Mouse (Mus musculus) lung, embryonic 16.5 days (tissue): ENCODE data around the gene Lgr6. TPM values are rescaled to one million over a fixed set of nuclear protein-coding genes. Genes with fewer than 3 reads are reported as not detected.
A peak's percentile ranks its signal among the peaks of the same experiment; 100 is the strongest.

Source experiments
- ATAC-seq: fragments of 200-750 bp; cut with Nextera tagmentation; 2 replicates; pipeline ENCODE4 v1.8.0; 2017; ENCODE audit warnings: low read depth, mild to moderate bottlenecking, moderate library complexity
- H3K27ac ChIP-seq: fragments of 300-500 bp; sonication (generic); 2 replicates; pipeline ENCODE4 v1.5.1; 2014; ENCODE audit warnings: mild to moderate bottlenecking, control low read depth, low read length
- H3K27me3 ChIP-seq: fragments of 300-500 bp; sonication (generic); 2 replicates; pipeline ENCODE4 v1.6.1; 2014; ENCODE audit warnings: low read depth, low read length, mixed read lengths; ENCODE audit not compliant: control insufficient read depth, insufficient read depth
- H3K36me3 ChIP-seq: fragments of 300-500 bp; sonication (generic); 2 replicates; pipeline ENCODE4 v1.6.1; 2014; ENCODE audit warnings: low read length; ENCODE audit not compliant: control insufficient read depth, insufficient read depth
- H3K4me1 ChIP-seq: fragments of 300-500 bp; sonication (generic); replicated peaks from 2 replicates; pipeline ENCODE4 v1.6.1; 2014; ENCODE audit warnings: low read length, mixed read lengths; ENCODE audit not compliant: control insufficient read depth, insufficient read depth
- H3K4me2 ChIP-seq: fragments of 300-500 bp; sonication (generic); 2 replicates; pipeline ENCODE4 v1.6.1; 2014; ENCODE audit warnings: low read depth, low read length, control low read depth
- H3K4me3 ChIP-seq: fragments of 300-500 bp; sonication (generic); 2 replicates; pipeline ENCODE4 v1.5.1; 2014; ENCODE audit warnings: mild to moderate bottlenecking, low read length, control low read depth
- H3K9ac ChIP-seq: fragments of 300-500 bp; sonication (generic); 2 replicates; pipeline ENCODE4 v1.6.1; 2014; ENCODE audit warnings: low read length, control low read depth
- H3K9me3 ChIP-seq: fragments of 300-500 bp; sonication (generic); 2 replicates; pipeline ENCODE4 v1.6.1; 2016; ENCODE audit warnings: low read length; ENCODE audit not compliant: control insufficient read depth
- WGBS: fragments of 180-500 bp; shearing (Covaris S2); extraction: QIAGEN DNeasy Blood & Tissue Kit; methylation state at CpG from one replicate; pipeline ENCODE4 v1.1.7; 2014; 5-methylcytosine and 5-hydroxymethylcytosine counted together
- polyA plus RNA-seq: library from polyadenylated mRNA; unstranded; fragments of >200 nt; fragmentation: Nextera tagmentation; extraction: Ambion mirVana; gene quantifications from 2 replicates; pipeline ENCODE4 v1.2.1, GENCODE M21; 2015

Gene Lgr6
- polyA plus RNA-seq, 1 experiment from 2014 or later: 9.2 TPM

GRCm38 (mm10) chr1:135131034-135131433, 26.0 kb upstream of the Lgr6 start:
- WGBS: 20% methylated on average over 6 of the region's 6 CpGs
- Histone ChIP-seq H3K36me3 (no peaks in the 10 kb centered on the region), H3K4me1 (peaks cover 5% of the 10 kb centered on the region; the same call in 1 of the 2 replicates), H3K27me3 (peaks cover 5% of the 10 kb centered on the region; the same call in 1 of the 2 replicates), H3K27ac (peak overlapping the region; percentile 67), H3K9me3 (no peaks in the 10 kb centered on the region), H3K9ac (no peak overlapping the region), H3K4me3 (no peak overlapping the region), H3K4me2 (0 out of 2 replicates have a peak overlapping the region, but pooled peaks have one; percentile 2)
- 0 out of 2 replicates have a peak, but pooled peaks have one; percentile 30 for ATAC-seq

DNA sequence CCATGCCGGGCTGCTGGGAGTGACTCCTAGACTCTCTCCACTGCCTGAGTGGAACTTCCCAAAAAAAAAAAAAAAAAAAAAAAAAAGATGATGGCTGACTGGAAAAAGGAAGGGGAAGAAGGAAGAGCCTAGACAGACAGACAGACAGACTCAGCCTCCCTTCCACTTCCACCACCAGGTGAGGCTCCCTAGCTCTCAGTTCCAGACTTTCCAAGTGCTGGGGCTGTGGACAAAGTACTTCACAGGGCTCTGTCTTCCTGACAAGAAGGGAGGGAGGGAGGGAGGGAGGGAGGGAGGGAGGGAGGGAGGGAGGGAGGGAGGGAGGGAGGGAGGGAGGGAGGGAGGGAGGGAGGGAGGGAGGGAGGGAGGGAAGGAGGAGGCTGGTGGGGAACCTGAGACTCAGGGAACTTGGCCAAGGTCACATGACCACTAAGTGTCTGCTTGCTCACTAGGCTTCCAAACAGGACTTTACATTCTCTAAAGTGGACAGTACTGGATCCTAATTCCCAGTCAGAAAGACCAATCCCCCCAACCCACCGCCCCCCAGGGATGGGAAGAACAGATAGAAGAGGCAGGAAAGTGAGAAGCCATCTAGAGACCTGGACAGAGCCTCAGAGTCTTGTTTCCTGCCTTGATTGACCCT, 25.4 kb upstream of the Lgr6 start:
- Histone ChIP-seq H3K36me3 (no peaks in the 10 kb centered on the region), H3K4me2 (no peak overlapping the region), H3K27me3 (peaks cover 5% of the 10 kb centered on the region; the same call in 1 of the 2 replicates), H3K9ac (no peak overlapping the region), H3K9me3 (no peaks in the 10 kb centered on the region), H3K4me3 (no peak overlapping the region), H3K4me1 (peaks cover 7% of the 10 kb centered on the region; the same call in 1 of the 2 replicates), H3K27ac (no peak overlapping the region)
- WGBS: 58% methylated on average over 2 of the region's 2 CpGs
- ATAC-seq: no peak

DNA sequence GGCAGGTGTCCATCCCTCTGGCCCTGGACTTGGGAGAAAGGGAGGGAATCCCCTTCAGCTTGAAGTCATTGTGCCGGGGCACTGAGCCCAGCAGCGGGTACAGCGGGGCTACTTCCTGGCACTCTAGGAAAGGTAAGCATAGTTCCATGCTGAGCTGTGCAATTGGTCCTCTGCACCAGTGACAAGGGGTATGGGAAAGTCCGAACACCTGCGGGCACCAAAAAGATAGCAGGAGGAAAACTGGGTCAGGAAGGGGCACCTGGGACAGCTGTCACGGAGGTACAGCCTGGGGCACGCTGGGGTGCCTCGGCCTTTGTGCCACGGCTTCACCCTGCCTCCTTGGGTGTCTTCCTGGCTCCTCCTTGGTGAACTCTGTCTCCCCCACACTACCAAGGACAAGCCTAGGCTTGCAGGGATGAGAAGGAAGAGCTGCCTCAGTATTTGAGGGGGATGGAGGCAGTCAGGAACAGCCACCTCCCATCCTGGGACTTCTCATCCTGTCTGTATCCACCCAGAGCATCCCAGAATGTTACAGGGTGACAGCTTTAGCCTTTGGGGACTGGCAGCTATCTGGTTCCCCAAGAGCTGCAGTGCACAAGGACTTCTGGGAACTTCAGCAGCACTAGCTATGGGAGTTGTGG, 24.6 kb upstream of the Lgr6 start:
- Histone ChIP-seq H3K9ac (no peak overlapping the region), H3K4me2 (no peak overlapping the region), H3K4me3 (no peak overlapping the region), H3K27ac (no peak overlapping the region), H3K27me3 (peaks cover 5% of the 10 kb centered on the region; the same call in 1 of the 2 replicates), H3K9me3 (no peaks in the 10 kb centered on the region), H3K4me1 (peaks cover 7% of the 10 kb centered on the region; the same call in 1 of the 2 replicates), H3K36me3 (no peaks in the 10 kb centered on the region)
- no peak for ATAC-seq
- 76% methylated on average over 9 of the region's 9 CpGs for WGBS

DNA sequence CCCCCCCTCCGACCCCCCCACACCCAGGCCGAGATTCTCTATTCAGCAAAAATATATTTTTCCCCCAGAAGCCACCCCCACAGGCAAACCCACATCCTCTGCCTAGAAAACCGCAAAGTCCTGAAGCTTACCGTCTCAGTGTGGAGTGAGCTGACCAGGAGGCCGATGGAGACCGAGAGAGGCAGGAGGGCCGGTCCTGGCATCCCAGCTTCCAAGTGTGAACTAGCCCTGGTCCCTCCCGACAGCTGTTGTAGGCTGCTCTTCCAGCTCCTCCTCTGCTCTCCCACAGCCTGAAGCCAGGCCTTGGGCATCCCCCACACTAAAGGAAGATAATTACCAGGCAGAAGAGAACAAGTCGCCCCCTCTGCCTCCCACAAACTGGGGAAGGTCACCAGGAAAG, 23.9 kb upstream of the Lgr6 start:
- H3K27me3 ChIP-seq: peaks cover 5% of the 10 kb centered on the region; the same call in 1 of the 2 replicates

DNA sequence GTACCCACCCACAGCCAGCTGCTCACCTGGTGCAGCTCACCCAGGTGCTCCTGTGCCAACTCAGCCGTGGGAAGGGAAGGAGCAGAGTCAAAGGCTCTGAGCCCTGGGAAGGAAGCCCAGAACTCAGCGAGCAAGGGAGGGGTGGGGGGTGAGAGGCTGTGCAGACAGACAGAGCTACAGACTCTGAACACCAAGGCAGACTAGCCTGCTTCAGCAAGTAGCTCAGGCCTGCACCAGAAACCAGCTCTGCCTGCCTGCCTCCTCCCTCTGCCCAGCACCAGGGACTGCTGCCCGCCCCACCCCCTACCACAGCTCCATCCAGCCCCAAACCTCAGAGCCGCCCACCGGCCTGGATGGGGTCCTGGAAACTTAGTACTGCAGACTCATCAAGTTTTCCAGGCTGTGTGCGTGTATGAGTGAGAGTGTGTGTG, 22.9 kb upstream of the Lgr6 start:
- peaks cover 7% of the 10 kb centered on the region; the same call in 1 of the 2 replicates for H3K4me1 ChIP-seq
- peak; percentile 37; the same call in 1 of the 2 replicates for ATAC-seq
- WGBS: 38% methylated on average over 6 of the region's 6 CpGs
- peaks cover 5% of the 10 kb centered on the region; the same call in 1 of the 2 replicates for H3K27me3 ChIP-seq
- H3K27ac ChIP-seq: no peak overlapping the region
- H3K36me3 ChIP-seq: no peaks in the 10 kb centered on the region
- no peak overlapping the region for H3K9ac ChIP-seq
- no peak overlapping the region for H3K4me2 ChIP-seq
- H3K9me3 ChIP-seq: no peaks in the 10 kb centered on the region
- H3K4me3 ChIP-seq: no peak overlapping the region

More for the DNA sequence above, 23.9 kb upstream of the Lgr6 start:
- H3K9me3 ChIP-seq: no peaks in the 10 kb centered on the region
- 33% methylated on average over 9 of the region's 9 CpGs for WGBS
- peaks cover 7% of the 10 kb centered on the region; the same call in 1 of the 2 replicates for H3K4me1 ChIP-seq
- ATAC-seq: no peak
- no peak overlapping the region for H3K4me3 ChIP-seq
- no peaks in the 10 kb centered on the region for H3K36me3 ChIP-seq
- no peak overlapping the region for H3K27ac ChIP-seq
- no peak overlapping the region for H3K9ac ChIP-seq
- H3K4me2 ChIP-seq: no peak overlapping the region

- no peak overlapping the region for H3K4me3 ChIP-seq
- H3K9ac ChIP-seq: no peak overlapping the region
- H3K4me2 ChIP-seq: no peak overlapping the region
- 43% methylated on average over 4 of the region's 4 CpGs for WGBS
- H3K27me3 ChIP-seq: peaks cover 5% of the 10 kb centered on the region; the same call in 1 of the 2 replicates
- H3K4me1 ChIP-seq: peaks cover 7% of the 10 kb centered on the region; the same call in 1 of the 2 replicates
- H3K36me3 ChIP-seq: no peaks in the 10 kb centered on the region
- no peak for ATAC-seq
- no peak overlapping the region for H3K27ac ChIP-seq
- no peaks in the 10 kb centered on the region for H3K9me3 ChIP-seq
Observed at GRCm38 (mm10) chr1:135126443-135127027, 21.5 kb upstream of the Lgr6 start.

DNA sequence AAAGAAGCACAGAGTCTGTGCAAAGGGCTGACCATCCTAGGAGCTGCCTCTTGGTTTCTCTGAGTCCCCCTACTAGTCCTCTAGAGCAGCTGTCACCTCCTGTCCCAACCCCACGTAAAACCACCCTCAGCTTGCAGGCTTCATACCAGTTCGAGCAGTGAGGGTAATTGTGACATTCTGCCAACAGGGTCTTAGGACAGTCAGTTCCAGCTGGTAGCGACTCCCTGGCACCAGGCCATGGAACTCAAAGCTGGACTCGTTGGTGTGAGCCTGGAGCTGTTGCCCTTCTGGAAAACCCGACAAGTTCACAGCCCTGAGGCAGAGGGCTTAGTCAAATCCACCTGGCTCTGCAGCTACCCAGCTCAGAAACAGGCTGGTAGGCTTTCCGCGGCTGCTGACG, 20.9 kb upstream of the Lgr6 start:
- Histone ChIP-seq H3K4me1 (peaks cover 5% of the 10 kb centered on the region; the same call in 1 of the 2 replicates), H3K4me2 (no peak overlapping the region), H3K36me3 (no peaks in the 10 kb centered on the region), H3K9me3 (no peaks in the 10 kb centered on the region), H3K27me3 (peaks cover 5% of the 10 kb centered on the region; the same call in 1 of the 2 replicates), H3K9ac (no peak overlapping the region), H3K27ac (no peak overlapping the region), H3K4me3 (no peak overlapping the region)
- no peak for ATAC-seq
- 39% methylated on average over 8 of the region's 8 CpGs for WGBS

GRCm38 (mm10) chr1:135124573-135125363, 19.7 kb upstream of the Lgr6 start:
- ATAC-seq: no peak

More at GRCm38 (mm10) chr1:135124573-135125363, 19.7 kb upstream of the Lgr6 start:
- no peak overlapping the region for H3K9ac ChIP-seq
- no peaks in the 10 kb centered on the region for H3K36me3 ChIP-seq
- 91% methylated on average over 8 of the region's 8 CpGs for WGBS
- H3K4me2 ChIP-seq: no peak overlapping the region
- no peak overlapping the region for H3K27ac ChIP-seq
- peaks cover 5% of the 10 kb centered on the region; the same call in 1 of the 2 replicates for H3K4me1 ChIP-seq
- H3K9me3 ChIP-seq: no peaks in the 10 kb centered on the region
- peaks cover 5% of the 10 kb centered on the region; the same call in 1 of the 2 replicates for H3K27me3 ChIP-seq
- H3K4me3 ChIP-seq: no peak overlapping the region
